Mouse (Mus musculus): Measurements from ENCODE around the gene Chat. TPM values are rescaled to one million over a fixed set of nuclear protein-coding genes. Genes with fewer than 3 reads are reported as not detected.

The Chat gene
- polyA plus RNA-seq, 1 experiment: not detected

DNA sequence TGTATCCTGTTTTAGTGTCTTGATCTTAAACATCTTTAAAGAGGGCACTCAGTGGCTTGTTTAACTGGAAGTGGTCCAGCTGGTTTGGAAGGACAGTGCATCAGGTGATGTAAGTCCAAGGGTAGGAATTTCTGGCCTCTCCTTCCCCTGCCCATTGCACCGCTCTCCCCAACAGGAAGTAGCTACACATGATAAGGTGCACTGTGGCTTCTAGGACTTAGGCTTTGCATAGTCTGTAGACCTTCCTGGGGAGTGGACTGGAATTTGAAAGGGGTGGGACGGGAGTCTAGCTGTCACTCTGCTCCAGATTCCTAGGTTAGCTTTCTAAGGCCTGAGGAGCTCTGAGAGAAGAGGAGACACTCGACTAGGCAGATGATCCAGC, 85.7 kb downstream of the Chat start:
- TF ChIP-seq CTCF (conservative IDR thresholded peaks at IDR 0.05; ENCODE audit: insufficient read depth, insufficient read length, low read depth, low read length) (no peak), POLR2A (IDR thresholded peaks at IDR 0.05; ENCODE audit: low read depth, low read length) (no peak)
- WGBS: 33% methylated on average over 3 of the region's 3 CpGs
- H3K4me1 ChIP-seq (ENCODE audit: control insufficient read depth, insufficient read depth, low read length): no peaks in the 10 kb centered on the region
- DNase-seq: no peak
- no peaks in the 10 kb centered on the region for H3K27me3 ChIP-seq (replicated peaks; ENCODE audit: control insufficient read depth, insufficient read depth, low read length)
- no peak overlapping the region for H3K4me3 ChIP-seq (ENCODE audit: insufficient read depth, low read depth, low read length)
- no peak overlapping the region for H3K27ac ChIP-seq (ENCODE audit: insufficient read depth, low read depth, low read length)
- no peaks in the 10 kb centered on the region for H3K36me3 ChIP-seq (ENCODE audit: control insufficient read depth, insufficient read depth, low read length)

DNA sequence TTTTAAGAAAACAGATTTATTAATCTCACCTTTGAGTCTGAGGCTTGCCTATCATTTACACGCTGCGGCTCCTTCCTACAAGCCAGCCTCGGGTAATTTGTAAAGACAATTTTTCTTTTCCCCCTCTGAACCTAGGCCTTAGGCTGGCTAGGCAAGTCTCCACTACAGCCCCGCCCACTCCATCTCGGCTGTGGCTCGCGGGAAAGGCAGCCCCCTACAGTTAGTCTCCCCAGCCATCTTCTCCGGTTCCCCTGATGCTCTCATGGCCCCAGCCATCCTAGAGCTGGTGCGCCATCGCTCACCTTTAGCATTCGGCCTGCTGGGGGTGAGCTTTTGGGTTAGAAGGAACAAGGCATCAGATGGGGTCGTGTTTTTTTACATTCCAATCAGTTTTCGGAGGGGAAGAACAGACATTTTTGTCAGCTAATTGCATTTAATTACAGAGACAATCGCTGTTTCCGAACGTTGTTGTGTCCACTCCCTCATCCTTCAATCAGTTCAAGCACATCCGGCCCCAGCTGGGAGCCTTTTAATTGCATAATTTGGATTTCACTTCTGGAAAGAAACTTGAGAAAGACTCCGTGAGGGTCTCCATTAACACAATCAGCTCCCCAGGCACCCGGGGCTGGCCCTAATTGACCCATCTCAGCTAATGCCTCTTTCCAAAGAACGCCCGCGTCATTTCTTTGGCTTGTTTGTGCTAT, 86.2 kb downstream of the Chat start:
- H3K27me3 ChIP-seq (replicated peaks; ENCODE audit: control insufficient read depth, insufficient read depth, low read length): no peaks in the 10 kb centered on the region
- no peaks in the 10 kb centered on the region for H3K4me1 ChIP-seq (ENCODE audit: control insufficient read depth, insufficient read depth, low read length)
- no peaks in the 10 kb centered on the region for H3K36me3 ChIP-seq (ENCODE audit: control insufficient read depth, insufficient read depth, low read length)
- TF ChIP-seq CTCF (conservative IDR thresholded peaks at IDR 0.05; ENCODE audit: insufficient read depth, insufficient read length, low read depth, low read length): no peak
- no peak for TF ChIP-seq POLR2A (IDR thresholded peaks at IDR 0.05; ENCODE audit: low read depth, low read length)
- 17% methylated on average over 22 of the region's 22 CpGs for WGBS
- H3K27ac ChIP-seq (ENCODE audit: insufficient read depth, low read depth, low read length): no peak overlapping the region
- H3K4me3 ChIP-seq (ENCODE audit: insufficient read depth, low read depth, low read length): no peak overlapping the region
- no peak for DNase-seq

DNA sequence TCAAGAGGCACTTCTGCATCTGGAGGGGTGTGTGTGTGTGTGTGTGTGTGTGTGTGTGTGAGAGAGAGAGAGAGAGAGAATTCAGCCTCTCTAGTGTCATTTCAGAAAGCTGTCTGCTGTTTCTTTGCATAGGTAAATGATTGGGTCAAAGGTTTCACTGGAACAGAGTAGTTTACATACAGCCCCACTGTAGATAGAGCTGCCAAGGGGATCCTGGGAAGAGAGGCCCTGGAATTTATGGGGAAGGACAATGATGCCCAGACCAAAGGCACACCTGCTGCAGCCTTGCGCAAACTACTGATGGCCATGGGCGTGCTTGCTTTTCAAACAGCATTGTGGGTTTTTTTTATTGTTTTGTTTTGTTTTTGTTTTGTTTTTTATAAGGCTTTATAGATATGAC, 93.3 kb downstream of the Chat start:
- 86% methylated on average over 2 of the region's 2 CpGs for WGBS

DNA sequence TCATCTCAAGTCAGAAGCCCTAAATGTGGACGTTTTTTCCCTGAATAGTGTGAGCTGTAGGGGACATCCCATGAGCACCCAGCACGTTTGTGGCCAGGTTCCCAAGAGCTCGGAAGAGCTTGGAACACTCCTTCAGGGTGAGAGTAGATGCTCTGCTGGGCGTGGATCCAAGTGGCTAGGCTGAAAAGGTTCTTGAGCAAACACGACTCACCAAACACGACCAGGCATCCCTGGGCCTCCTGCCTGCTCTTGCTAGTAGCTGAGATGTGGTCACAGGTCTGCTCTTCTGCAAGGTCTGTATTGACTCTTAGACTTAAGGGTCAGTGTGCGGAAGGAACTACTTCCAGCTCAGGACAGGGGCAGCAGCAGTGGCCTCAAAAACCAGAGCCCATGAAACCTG, 96.0 kb downstream of the Chat start:
- H3K27ac ChIP-seq (ENCODE audit: insufficient read depth, low read depth, low read length): no peak overlapping the region
- TF ChIP-seq CTCF (conservative IDR thresholded peaks at IDR 0.05; ENCODE audit: insufficient read depth, insufficient read length, low read depth, low read length): no peak
- TF ChIP-seq POLR2A (IDR thresholded peaks at IDR 0.05; ENCODE audit: low read depth, low read length): no peak
- H3K27me3 ChIP-seq (replicated peaks; ENCODE audit: control insufficient read depth, insufficient read depth, low read length): no peaks in the 10 kb centered on the region
- H3K4me1 ChIP-seq (ENCODE audit: control insufficient read depth, insufficient read depth, low read length): no peaks in the 10 kb centered on the region
- DNase-seq: no peak
- no peaks in the 10 kb centered on the region for H3K36me3 ChIP-seq (ENCODE audit: control insufficient read depth, insufficient read depth, low read length)
- WGBS: 72% methylated on average over 7 of the region's 7 CpGs
- H3K4me3 ChIP-seq (ENCODE audit: insufficient read depth, low read depth, low read length): no peak overlapping the region

More for the DNA sequence above, 93.3 kb downstream of the Chat start:
- DNase-seq: no peak
- Histone ChIP-seq H3K4me3 (ENCODE audit: insufficient read depth, low read depth, low read length) (no peak overlapping the region), H3K27ac (ENCODE audit: insufficient read depth, low read depth, low read length) (no peak overlapping the region), H3K27me3 (replicated peaks; ENCODE audit: control insufficient read depth, insufficient read depth, low read length) (no peaks in the 10 kb centered on the region), H3K36me3 (ENCODE audit: control insufficient read depth, insufficient read depth, low read length) (no peaks in the 10 kb centered on the region), H3K4me1 (ENCODE audit: control insufficient read depth, insufficient read depth, low read length) (no peaks in the 10 kb centered on the region)
- TF ChIP-seq POLR2A (IDR thresholded peaks at IDR 0.05; ENCODE audit: low read depth, low read length) (no peak), CTCF (conservative IDR thresholded peaks at IDR 0.05; ENCODE audit: insufficient read depth, insufficient read length, low read depth, low read length) (no peak)

DNA sequence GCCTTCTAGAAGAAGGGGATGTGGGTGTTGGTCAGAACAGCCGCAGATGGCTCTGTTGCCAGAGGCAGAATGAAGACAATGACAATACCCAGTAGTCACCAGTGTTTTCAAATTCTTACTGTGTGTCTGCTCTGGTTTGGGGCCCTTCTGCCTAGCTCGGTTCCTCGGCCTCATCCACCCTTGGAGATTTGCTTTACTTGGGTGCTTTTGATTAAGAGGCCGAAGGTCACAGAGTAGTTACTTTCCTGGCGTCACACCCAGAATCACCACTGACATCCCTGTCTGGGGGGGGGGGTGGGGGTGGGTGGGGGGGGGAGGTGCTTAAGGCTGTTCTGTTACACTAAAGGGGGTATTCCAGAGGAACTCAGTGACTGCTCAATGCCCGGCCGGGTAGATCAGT, 101.4 kb downstream of the Chat start:
- H3K36me3 ChIP-seq (ENCODE audit: control insufficient read depth, insufficient read depth, low read length): no peaks in the 10 kb centered on the region
- H3K27me3 ChIP-seq (replicated peaks; ENCODE audit: control insufficient read depth, insufficient read depth, low read length): no peaks in the 10 kb centered on the region
- no peaks in the 10 kb centered on the region for H3K4me1 ChIP-seq (ENCODE audit: control insufficient read depth, insufficient read depth, low read length)
- no peak overlapping the region for H3K4me3 ChIP-seq (ENCODE audit: insufficient read depth, low read depth, low read length)
- 44% methylated on average over 7 of the region's 7 CpGs for WGBS
- no peak for TF ChIP-seq POLR2A (IDR thresholded peaks at IDR 0.05; ENCODE audit: low read depth, low read length)
- no peak for TF ChIP-seq CTCF (conservative IDR thresholded peaks at IDR 0.05; ENCODE audit: insufficient read depth, insufficient read length, low read depth, low read length)
- no peak for DNase-seq
- no peak overlapping the region for H3K27ac ChIP-seq (ENCODE audit: insufficient read depth, low read depth, low read length)

Other genes with a start within 250 kb of the Chat start
- 10.8 and 11.6 TPM in 2 replicates for gene Ogdhl, start 144.0 kb downstream of the Chat start, polyA plus RNA-seq (2012; rRNA removed)
- gene 1700024G13Rik, start 77.6 kb downstream of the Chat start, polyA plus RNA-seq (2012; rRNA removed): not detected in 2 replicates
- not detected in 2 replicates for gene Slc18a3, start 1.1 kb downstream of the Chat start, polyA plus RNA-seq (2012; rRNA removed)
- gene Ercc6, start 47.5 kb upstream of the Chat start, polyA plus RNA-seq (2012; rRNA removed): 3.4 and 4.0 TPM in 2 replicates
- not detected in 2 replicates for gene Prrxl1, start 133.4 kb upstream of the Chat start, polyA plus RNA-seq (2012; rRNA removed)
- gene 3425401B19Rik, start 219.3 kb upstream of the Chat start, polyA plus RNA-seq (2012; rRNA removed): 0.86 TPM in 1 of 2 replicates, not detected in the other

All from kidney, adult 2 months (tissue).